Mouse (Mus musculus) adrenal gland, postnatal 14 days (tissue): ENCODE results near the gene Qtrt2. TPM values are rescaled to one million over a fixed set of nuclear protein-coding genes. Genes with fewer than 3 reads are reported as not detected.

ENCODE experiments used
- DNase-seq: peaks from one replicate; pipeline ENCODE4 v3.0.0; 2021; ENCODE audit warnings: mixed read lengths
- total RNA-seq: library from RNA; stranded (reverse); gene quantifications from 2 replicates; pipeline ENCODE4 v1.2.3, GENCODE M21; 2021

The Qtrt2 gene
- total RNA-seq, 1 experiment from 2014 or later = 31.9 TPM

GRCm38 (mm10) chr16:43816321-43816720 lies 110.3 kb downstream of the Qtrt2 start:
- no peak for DNase-seq

- DNase-seq = no peak
Measured at GRCm38 (mm10) chr16:43814644-43815043, 112.0 kb downstream of the Qtrt2 start.

Other genes with a start within 250 kb of the Qtrt2 start
- gene Drd3, start 172.8 kb downstream of the Qtrt2 start, total RNA-seq = not detected in 2 replicates
- gene Ccdc191, start 37.0 kb downstream of the Qtrt2 start, total RNA-seq = 6.4 and 7.8 TPM in 2 replicates
- 0.82 and 1.1 TPM in 2 replicates for gene Zdhhc23, start 53.0 kb upstream of the Qtrt2 start, total RNA-seq
- 2.3 and 5.1 TPM in 2 replicates for gene Gramd1c, start 136.5 kb upstream of the Qtrt2 start, total RNA-seq
- gene Atp6v1a, start 212.9 kb upstream of the Qtrt2 start, total RNA-seq = 102 and 112 TPM in 2 replicates
- 84.5 and 84.7 TPM in 2 replicates for gene Naa50, start 213.0 kb upstream of the Qtrt2 start, total RNA-seq
- 25.5 and 27.0 TPM in 2 replicates for gene Usf3, start 246.4 kb upstream of the Qtrt2 start, total RNA-seq